Mouse (Mus musculus) thymus, postnatal 10 days (tissue): ENCODE data around the gene Taf3.
A peak's percentile ranks its signal among the peaks of the same experiment; 100 is the strongest.

Experiments used
- DNase-seq, 2 experiments: peaks; one replicate each; pipeline ENCODE4 v3.0.0; 2021; ENCODE audit warnings: low spot score in 2 of 2

Taf3 gene

DNA sequence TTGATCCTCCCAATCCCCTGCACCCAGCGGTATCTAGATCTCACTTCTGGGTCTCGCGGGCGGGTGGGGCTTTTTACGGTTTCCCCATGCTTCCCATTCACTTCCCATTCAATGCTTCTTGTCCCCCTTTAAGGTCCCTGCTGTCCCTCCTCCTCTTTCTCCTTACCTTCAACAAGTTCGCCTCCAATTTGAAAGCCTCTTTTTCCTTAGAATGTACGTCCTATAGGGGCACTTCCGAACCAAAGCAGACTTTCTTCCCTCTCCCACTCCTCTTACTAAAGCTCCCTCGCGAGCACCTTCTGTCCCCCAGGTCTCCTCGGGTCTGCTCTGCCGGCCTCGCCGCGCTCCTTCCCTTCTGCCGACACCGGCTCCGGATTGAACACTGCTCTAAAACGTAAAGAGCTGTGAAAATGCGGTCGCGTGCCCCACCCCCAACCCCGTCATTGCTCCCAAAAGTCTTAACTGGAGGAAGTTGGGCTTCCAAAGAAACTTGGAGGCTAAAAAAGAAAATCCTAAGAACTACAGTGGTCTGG lies 158.7 kb downstream of the Taf3 start, which contains the start of gene Gata3:
Gene Gata3 (minus strand): TSS at position 384 of the 533 bp plus-strand sequence.
- peak in 1 of 2 experiments; percentile 20 for DNase-seq

DNA sequence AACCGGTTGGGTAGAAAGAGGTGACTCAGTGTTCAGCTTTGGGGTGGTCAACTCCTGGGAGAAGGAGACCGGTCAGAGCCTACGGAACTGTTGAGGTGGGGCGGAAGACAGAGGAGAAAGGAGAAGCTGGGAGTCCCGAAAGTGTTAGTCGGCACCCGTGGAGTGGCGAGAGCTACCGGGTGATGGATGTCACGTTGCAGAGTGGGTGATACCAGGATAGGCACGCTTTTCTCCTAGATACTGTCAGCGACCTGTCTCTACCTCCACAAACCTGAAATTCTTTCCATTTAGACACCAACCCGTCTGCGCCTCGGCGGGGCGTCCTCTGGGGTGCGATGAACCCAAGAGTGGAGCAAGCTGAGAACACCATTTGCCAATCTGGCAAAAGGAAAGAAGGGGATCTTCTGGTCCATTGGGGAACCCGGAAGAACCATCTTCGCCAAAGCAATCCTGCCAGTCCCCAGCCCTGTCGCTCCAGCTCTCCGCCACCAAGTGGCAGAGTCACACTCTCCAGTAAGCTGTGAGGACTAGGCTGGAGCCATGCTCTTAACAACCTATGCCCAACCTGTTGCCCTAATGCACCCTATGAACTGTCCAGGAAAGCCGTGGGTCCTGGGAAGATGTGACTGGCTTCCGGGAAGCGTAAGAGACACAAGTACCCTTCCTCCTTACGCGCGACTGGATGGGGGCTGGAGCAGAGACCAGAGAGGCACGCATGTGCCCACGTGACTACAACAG lies 159.3 kb downstream of the Taf3 start, which contains the start of gene 9230102O04Rik:
Gene 9230102O04Rik (minus strand): TSS at position 628 of the 738 bp plus-strand sequence.
- DNase-seq: peak; percentile 27 to 54

DNA sequence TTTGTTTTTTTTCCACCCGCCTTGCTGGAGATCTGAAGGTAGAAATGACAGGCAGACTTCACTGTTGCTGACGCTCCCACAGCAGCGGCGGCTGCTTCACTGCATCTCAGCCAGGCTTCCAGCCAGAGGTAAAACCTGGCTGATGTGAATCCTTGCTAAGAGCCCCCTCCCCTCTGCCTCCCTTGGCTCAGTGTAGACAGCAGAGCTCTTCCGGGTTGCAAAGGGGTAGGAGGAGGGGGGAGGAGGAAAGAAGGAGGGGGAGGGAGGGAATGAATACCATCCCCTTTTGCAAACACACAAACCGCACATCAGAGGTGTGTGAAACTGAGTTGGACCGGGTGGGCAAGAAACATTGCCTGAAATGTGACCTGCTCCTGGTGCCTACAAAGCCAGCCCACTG lies 160.8 kb downstream of the Taf3 start:
- no peak for DNase-seq

DNA sequence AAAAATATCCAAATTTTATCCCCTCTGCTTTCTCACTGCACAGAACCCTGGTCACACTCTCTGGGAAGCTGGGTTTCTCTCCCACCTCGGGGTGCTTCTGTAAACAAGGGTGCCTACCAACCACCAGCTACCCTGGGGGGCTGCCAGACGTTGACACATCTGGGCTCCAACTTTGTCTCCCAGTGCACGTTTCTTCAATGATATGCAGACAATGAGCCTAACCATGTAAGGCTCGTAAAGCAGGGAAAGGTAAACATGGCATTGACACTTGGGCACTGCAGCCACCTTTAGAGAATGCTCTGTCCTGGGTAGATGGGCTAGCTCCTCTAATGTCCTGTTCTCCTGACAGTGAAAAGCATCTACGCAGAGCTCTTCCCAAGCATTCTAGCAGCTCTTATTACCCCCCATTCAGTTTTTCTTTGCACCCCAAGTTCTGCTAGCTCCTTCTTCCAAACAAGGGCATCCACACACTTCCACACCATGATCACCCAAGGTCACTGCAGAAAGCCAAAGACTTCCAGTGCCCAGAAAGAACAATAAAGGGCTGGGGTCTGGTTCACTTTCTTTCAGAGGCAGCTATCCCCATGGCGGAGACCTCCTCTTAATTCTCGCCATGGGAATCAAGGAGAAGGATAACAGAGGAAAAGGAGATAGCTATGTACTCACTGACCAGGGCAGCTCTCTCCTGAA lies 161.3 kb downstream of the Taf3 start:
- no peak for DNase-seq

DNA sequence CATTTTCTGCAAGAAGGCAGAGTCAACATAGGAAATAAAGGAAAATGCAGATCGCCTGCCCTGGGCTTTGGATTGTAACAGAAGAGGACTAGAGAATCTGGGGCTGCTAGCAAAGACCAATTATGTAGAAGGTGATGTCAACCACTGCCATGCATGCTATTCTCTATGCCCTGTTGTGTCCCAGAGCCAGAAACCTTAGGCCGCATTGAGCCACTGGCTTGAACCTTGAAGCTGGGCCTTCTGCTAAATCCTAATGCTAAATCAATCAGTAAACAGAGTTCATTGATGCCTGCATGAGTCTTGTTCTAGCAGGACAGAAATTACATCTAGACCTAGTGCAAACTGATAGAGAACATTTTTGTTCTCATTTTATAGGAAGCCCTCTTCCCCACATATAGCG lies 162.4 kb downstream of the Taf3 start:
- no peak for DNase-seq

DNA sequence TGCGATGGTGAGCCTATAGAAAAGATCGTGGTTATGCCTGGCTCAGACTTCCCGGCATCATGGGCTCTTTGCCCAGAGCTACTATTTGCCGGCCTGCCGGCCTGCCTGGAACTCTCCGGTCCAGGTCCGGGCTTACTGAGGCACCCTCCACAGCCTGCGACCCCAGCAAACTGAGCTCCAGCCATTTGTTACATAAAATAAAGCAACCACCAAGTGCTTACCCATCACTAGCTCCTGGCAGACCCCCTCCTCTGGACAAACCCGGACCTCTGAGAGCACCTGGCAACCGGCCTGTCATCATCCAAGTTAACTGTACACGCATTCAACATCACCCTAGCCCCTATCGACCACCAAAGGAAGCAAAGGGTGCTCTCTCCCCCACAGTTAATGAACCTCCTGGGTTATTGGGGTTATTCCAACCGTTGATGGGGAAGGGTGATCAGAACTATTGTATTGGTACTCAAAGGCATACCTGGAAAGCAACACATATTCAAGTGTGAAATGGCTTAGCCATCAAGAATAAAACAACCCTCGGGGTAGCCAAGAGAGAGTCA lies 163.1 kb downstream of the Taf3 start:
- DNase-seq: no peak

DNA sequence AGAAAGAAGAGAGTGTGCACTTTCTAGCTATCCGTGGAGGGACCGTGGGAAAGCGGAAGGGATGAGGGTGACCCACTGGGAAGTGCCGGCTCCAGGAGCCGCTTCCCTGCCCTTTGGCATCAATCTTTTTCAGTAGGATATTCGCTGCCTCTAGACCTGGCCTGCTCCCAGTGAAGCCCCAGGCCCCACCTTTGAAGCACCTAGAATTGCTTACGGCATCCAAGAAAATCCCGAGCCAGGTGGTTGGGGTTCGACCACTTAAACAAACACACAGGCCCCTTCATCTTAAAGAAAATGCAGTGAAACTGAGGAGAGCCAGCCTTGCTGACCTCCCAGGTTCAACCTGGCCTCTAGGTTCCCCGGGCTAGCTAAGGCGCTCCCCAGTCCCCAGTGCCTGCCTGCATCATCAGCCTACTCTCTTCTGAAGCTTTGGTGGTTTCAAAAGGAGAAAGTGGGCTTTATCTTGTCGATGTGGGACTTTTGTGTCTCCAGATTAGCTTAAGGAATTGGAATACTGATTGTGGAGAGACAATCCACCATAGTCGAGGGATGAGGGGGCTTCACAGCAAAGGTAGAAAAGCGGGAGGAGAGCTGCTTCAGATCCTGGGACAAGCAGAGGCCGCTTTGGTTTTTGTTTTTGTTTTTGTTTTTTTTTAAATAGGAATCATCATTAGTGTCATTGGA lies 163.7 kb downstream of the Taf3 start:
- DNase-seq: no peak

DNA sequence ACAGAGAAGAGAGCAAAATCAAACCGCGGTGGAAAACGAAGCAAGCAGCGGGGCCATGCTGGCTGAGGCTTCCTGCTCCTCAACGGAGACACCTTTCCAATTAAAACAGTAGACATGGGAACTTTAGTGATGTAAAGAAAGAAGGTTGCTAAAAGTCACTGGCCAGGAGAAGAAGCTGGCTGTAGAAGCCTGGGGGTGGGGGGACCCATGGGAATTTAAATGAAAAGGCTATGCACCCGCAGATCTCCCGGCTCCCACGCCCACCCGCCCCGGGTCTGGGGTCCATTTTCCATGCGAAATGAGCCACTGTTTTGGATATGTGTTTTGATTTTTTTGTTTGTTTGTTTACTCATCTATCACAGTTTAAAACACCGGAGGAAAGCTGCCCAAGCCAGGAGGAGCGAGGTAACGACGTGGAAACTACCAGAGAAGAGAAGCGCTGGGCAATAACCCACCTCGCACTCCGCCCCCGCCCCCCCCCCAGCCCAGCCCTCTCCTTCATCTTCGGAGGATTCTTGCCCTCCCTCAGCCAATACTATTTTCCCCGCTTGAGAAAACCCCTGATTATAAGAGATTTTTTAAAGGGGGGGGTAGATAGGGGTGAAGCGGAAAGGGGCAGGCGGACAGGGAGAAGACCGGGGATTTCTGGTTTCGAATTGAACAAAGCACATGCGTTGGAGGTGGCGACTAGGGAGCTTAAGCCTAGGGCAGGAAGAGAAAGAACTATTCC lies 164.4 kb downstream of the Taf3 start:
- DNase-seq: no peak

DNA sequence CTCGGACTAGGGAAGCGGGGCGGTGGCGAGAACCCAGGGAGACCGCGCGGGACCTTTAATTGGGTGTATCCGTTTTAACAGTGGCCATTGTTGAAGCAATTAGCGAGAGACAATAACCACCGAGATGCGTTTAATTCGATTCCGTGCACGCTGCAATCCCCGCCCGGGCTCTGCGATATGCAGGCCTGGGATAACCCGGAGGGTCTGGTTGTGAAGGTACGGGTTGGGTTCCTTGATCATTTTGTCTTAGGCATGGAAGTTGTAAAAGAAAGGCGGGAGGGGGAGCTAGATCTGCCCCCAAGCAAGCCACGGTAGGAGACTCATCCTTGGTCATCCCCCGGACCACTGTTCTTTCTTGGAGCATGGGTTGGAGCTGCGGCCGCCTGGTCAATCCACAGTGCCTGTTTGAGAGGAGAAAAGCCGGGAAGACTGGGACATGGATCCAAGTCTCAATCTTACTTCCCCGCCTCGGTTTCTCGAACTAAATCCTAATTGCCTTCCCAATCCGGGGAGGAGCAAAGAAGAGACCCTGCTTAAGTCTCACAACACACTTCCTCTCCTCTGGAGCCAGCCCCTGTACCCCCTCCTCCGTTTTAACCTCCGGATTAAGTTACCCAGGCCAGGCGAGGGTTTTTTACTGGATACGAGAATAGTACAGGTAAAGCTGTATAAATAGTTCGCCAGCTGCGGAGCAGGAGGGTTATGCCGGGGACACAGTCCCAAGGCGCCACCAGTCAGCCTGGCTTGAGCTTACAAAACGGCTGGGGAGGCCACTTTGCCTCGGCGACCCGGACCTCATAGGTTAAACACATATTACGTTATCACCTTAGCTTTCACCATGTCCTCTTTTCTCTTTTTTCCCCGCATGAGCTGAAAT lies 165.2 kb downstream of the Taf3 start:
- DNase-seq: no peak

DNA sequence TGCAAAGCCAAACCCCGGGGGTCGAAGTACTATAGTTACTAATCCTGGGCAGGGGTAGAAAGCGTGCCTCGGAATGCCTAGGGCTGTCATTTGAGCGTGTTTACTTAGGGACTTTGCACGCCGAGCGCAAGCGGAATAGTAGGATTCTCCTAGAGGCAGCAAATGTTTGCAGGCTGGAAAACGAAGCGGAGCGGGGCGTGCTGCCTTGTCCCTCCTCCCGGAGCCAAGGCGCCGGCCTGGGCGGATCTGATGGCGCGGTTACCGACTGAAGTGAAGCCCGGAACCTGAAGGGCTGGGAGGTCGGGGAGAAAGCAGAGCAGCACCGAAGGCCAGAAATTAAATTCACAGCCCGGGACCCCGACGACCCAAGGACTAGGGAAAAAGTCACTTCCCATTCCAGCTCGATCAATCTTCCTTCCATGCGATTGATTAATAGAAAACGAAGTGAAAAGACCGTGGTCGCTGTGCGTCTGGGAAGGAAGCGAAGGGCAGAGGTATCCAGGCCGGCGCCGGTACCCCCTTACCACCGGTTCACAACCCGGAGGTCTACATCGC lies 165.9 kb downstream of the Taf3 start:
- no peak for DNase-seq

DNA sequence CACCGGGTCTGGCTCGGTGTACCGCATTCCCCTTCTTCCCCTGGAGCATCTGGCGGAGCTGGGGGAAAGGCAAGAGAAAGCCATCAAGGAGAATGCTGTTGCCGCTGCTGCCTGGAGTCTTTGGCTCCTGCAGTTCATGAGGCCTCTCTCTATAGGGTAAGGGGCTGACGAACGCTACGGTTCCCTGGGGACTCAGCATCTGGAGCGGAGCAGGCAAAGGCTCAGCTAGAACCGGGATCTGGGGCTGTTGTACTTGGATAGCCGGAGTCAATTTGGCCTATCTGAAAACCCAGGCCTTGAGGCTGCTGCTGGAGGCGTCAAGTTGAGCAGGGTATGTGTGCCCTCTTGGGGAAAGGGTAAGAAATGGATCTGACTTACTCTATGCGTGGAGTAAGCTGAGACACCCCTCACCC lies 166.8 kb downstream of the Taf3 start:
- no peak for DNase-seq

DNA sequence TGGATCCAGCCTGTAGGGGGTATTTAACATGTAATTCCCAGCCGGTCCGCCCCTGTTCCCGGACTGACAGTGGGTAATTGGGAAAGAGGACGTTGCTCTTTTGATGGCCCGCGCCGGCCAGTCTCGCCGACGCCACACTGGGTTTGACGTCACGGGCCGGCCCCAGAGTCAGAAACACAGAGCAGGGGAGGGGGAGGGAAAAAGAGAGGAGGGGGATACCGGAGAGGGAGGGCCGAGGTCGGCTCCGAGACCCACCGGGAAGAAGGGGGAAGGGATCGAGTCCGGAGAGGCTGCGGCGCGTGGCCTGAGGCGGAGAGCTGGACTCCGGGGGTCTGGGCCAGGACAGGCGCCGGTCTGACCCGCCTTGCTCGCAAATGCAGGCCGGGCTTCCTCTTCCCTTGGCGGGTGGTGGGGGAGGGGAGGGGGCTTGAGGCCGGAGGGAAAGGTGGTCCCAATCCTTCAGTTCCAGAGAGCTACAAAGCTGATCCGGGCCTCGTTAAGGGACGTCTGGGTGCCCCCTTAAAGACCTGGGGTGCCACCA lies 167.3 kb downstream of the Taf3 start, which contains the start of gene 4930412O13Rik:
Gene 4930412O13Rik (plus strand): TSS at position 202 of the 541 bp plus-strand sequence.
- no peak for DNase-seq

DNA sequence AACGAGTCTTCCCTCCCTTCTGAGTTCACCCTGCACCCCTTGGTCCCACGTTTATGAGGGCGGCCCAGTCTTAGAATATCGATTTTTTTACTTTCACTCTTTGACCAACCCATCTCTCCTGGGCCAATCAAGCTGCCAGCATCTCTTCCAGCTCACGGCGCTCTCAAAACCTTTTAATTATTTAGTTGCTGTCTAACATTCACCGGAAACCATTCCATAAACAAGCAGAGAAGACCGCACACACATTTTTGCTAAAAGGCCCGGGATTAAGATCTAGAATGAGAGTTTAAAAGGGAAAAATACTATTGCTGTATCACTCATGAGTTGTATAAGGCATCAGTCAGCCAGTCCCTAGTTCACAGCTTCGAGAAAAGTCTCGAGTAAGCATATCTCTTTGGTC lies 168.1 kb downstream of the Taf3 start:
- no peak for DNase-seq

DNA sequence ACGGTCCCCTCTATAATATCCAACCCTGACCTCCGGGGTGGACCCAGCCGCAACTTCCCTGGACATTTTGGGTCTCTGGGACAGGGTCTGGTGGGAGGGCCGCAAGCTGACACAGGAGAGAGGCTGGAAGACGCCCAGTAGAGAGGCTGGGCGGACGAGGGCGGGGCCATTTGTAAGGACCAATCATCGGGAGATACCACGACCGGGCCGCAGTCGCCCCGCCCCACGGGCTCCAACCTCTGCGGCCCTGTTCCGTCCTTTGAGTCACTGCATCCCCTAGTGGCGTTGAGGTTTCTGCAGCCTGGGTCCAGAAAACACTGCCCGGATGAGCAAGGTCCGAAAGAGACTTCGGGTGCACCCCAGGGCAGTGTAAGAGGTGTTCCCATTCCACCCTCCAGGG lies 168.9 kb downstream of the Taf3 start:
- DNase-seq: peak; percentile 90

DNA sequence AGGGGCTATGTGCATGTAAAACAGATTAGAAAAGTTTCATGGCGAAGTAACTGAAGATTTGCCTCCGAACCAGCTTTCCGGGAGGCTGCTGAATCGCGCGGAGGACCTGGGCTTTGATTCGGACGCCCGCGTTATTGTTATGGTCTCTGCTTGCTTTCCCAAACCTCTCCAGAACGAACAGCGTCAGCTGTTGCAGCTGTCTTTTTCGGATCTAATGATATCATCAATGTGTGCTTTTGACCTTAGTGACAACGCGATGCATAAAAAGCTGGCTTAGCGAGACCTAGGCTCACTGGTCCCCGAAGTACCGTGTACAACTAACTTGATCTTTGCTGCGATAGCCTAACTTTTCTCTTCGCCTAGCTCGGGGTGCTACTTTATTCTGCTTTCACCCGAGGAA lies 169.3 kb downstream of the Taf3 start:
- no peak for DNase-seq

DNA sequence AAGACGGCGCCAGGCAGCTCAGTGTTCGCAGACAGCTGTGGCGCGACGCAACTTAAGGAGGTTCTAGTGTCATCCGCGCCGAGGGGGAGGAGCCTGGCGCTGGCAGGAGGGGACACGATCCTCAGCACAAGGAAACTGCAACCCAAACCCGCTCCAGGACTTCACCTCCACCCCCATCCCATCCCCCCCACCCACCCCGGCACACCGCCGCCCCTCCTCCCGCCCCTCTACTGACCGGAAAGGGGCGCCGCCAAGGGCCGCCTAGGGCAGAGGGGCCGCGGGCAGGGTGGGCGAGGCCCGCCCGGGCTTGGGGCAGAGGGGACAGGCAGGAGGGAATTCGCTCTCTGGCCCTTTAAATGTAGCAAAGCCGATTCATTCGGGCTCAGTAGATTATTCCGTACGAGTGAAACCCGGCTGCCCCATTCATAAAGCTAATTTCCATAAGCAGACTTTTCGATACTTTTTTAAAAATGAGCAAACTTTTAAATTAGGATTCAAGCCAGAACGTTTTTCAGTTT lies 169.8 kb downstream of the Taf3 start:
- peak; percentile 81 to 82 for DNase-seq

DNA sequence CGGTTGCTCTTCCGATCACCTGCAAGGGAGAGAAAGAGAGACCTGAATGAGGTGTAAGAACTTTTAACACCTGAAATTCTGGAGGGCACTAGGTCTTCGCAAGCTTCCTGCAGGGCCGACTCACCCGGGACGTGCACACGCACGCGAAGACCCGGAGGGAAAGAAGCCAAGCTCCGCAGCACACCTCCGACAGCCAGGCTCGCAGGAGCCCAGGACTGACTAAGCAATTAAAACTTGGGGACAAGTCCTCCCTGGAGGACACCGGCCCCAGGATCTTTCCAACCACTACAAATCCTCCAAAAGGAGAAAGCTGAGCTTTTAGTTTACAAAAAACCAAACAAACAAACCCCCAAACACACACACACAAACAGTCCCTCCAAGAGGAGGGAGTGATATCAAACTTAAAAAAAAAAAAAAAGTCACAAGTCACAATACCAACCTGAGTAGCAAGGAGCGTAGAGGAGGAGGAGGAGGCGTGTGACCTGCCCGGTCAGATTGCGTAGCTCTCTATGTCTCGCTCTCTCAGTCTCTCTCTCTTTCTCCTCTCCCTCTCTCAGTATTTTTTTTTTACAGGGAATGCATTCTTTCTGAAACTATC lies 170.3 kb downstream of the Taf3 start:
- DNase-seq: peak; percentile 36 to 39

DNA sequence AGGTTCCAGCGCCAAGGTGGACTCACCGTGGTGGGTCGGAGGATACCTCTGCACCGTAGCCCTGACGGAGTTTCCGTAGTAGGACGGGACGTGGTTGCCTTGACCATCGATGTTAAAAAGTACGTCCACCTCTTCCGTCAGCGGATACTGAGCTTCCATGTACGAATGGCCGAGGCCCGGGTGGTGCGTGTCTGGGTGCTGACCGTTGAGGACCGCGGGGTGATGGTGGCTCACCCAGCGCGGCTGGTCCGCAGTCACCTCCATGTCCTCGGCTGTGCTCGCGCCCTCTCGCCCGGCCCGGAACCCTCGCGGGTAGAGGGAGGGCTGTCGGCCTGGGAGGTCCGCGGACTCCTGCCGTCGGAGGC lies 171.1 kb downstream of the Taf3 start:
- peak; percentile 39 to 43 for DNase-seq
